Comparison of ENCODE assay signal across 10 mouse cellular contexts in the genomic region with DNA sequence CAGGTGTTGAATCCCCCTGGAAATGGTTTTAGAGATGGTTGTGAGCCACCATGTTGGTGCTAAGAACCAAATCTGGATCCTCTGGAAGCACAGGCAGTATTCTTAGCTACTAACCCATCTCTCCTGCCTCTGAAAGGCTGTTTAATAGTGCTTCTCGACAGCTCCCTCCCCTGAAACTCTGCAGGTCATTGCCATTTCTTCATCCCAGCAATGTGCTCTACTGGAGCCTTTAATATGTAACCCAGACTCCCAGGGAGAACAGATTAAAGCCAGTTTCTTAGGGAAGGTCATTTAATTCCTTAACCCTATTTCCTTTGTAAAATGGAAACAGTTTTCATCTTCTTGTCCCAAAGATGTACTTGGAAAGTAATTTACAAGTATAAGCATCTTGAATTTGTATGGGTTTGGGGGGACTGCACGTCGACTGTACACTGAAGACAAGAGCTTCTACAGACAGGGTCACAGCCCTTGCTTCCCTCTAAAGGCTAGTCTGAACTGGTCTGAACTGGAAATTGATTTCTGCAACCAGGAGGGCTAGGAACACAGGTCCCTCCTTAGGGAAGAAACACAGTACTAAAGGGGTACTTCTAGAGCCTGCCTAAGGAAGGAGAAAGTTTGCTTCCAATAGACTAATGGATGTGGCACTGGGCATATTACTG. TPM values are rescaled to one million over a fixed set of nuclear protein-coding genes. Genes with fewer than 3 reads are reported as not detected.
DNase-seq lines count a peak whose midpoint lies in the region; ATAC-seq and TF ChIP-seq lines count a peak whose summit lies in the region.
"Had no signal": no experiment of that assay in that cellular context is flagged by ENCODE, and none has a peak within 500 bp of the region (broad histone marks: within the 10 kb centered on the region; RNA-seq: fewer than 3 reads in every experiment).

No protein-coding gene starts in this region.

- H3K4me1 ChIP-seq in kidney, adult 2 months (ENCODE audit: control insufficient read depth, insufficient read depth, low read length): peaks cover 37% of the 10 kb centered on the region
- peaks cover 46% of the 10 kb centered on the region for H3K4me1 ChIP-seq in kidney, embryonic 14.5 days (ENCODE audit: control insufficient read depth, insufficient read depth, low read length)
- H3K4me1 ChIP-seq in midbrain, embryonic 11.5 days (ENCODE audit: control insufficient read depth, insufficient read depth, low read length): peaks cover 46% of the 10 kb centered on the region
- H3K4me1 ChIP-seq in midbrain, postnatal 0 days (ENCODE audit: insufficient read depth, low read length): peaks cover 34% of the 10 kb centered on the region
- peaks cover 33% of the 10 kb centered on the region for H3K4me1 ChIP-seq in intestine, embryonic 14.5 days (replicated peaks; ENCODE audit: control insufficient read depth, insufficient read depth, low read length)
- peaks cover 51% of the 10 kb centered on the region for H3K4me1 ChIP-seq in stomach, embryonic 15.5 days

- no peak for TF ChIP-seq POLR2A in kidney, adult 2 months (IDR thresholded peaks at IDR 0.05; ENCODE audit: low read depth, low read length)

- H3K9ac ChIP-seq in kidney, embryonic 14.5 days (ENCODE audit: low read depth, low read length): no peak overlapping the region
- H3K9ac ChIP-seq in midbrain, embryonic 11.5 days (ENCODE audit: low read length): no peak overlapping the region
- H3K9ac ChIP-seq in midbrain, postnatal 0 days (replicated peaks; ENCODE audit: low read length, poor library complexity, severe bottlenecking): no peak overlapping the region
- H3K9ac ChIP-seq in intestine, embryonic 14.5 days (ENCODE audit: low read length): no peak overlapping the region
- no peak overlapping the region for H3K9ac ChIP-seq in stomach, embryonic 15.5 days
- H3K9ac ChIP-seq: embryonic facial prominence, embryonic 12.5 days had no signal

- H3K4me3 ChIP-seq in kidney, adult 2 months (ENCODE audit: insufficient read depth, low read depth, low read length): no peak overlapping the region
- no peak overlapping the region for H3K4me3 ChIP-seq in kidney, embryonic 14.5 days (ENCODE audit: low read length)
- H3K4me3 ChIP-seq in midbrain, embryonic 11.5 days (ENCODE audit: low read depth, low read length): no peak overlapping the region
- no peak overlapping the region for H3K4me3 ChIP-seq in midbrain, postnatal 0 days (ENCODE audit: low read depth, low read length)
- no peak overlapping the region for H3K4me3 ChIP-seq in intestine, embryonic 14.5 days (ENCODE audit: low read depth, low read length)
- no peak overlapping the region for H3K4me3 ChIP-seq in stomach, embryonic 15.5 days (replicated peaks)

- no peak for TF ChIP-seq CTCF in kidney, adult 2 months (conservative IDR thresholded peaks at IDR 0.05; ENCODE audit: insufficient read depth, insufficient read length, low read depth, low read length)
- TF ChIP-seq CTCF in midbrain, postnatal 0 days (IDR thresholded peaks at IDR 0.05): no peak

- WGBS in kidney, adult 2 months: 34% methylated on average over 3 of the region's 3 CpGs
- WGBS in kidney, embryonic 14.5 days: 70% methylated on average over 3 of the region's 3 CpGs
- 81% methylated on average over 3 of the region's 3 CpGs for WGBS in midbrain, embryonic 11.5 days
- WGBS in midbrain, postnatal 0 days: 59% methylated on average over 3 of the region's 3 CpGs
- 67% methylated on average over 3 of the region's 3 CpGs for WGBS in intestine, embryonic 14.5 days
- WGBS in stomach, embryonic 15.5 days: 61% methylated on average over 3 of the region's 3 CpGs

- H3K27me3 ChIP-seq in kidney, adult 2 months (replicated peaks; ENCODE audit: control insufficient read depth, insufficient read depth, low read length): no peaks in the 10 kb centered on the region
- H3K27me3 ChIP-seq in kidney, embryonic 14.5 days (ENCODE audit: control insufficient read depth, insufficient read depth, low read length): peaks cover 36% of the 10 kb centered on the region
- H3K27me3 ChIP-seq in midbrain, embryonic 11.5 days (ENCODE audit: control insufficient read depth, insufficient read depth, low read length): peaks cover 27% of the 10 kb centered on the region
- peaks cover 11% of the 10 kb centered on the region for H3K27me3 ChIP-seq in midbrain, postnatal 0 days (ENCODE audit: insufficient read depth, low read length)
- H3K27me3 ChIP-seq in intestine, embryonic 14.5 days (replicated peaks; ENCODE audit: control insufficient read depth, insufficient read depth, low read length): peaks cover 29% of the 10 kb centered on the region
- H3K27me3 ChIP-seq in stomach, embryonic 15.5 days (replicated peaks): peaks cover 13% of the 10 kb centered on the region

- peak overlapping the region; percentile 92 for H3K27ac ChIP-seq in kidney, adult 2 months (ENCODE audit: insufficient read depth, low read depth, low read length)
- H3K27ac ChIP-seq in kidney, embryonic 14.5 days (ENCODE audit: low read depth, low read length): no peak overlapping the region; the same call in 1 of the 2 replicates
- H3K27ac ChIP-seq in midbrain, embryonic 11.5 days (ENCODE audit: low read depth, low read length): no peak overlapping the region
- H3K27ac ChIP-seq in midbrain, postnatal 0 days (ENCODE audit: low read depth, low read length): no peak overlapping the region
- H3K27ac ChIP-seq in intestine, embryonic 14.5 days (ENCODE audit: low read depth): peak overlapping the region; percentile 2; the same call in 1 of the 2 replicates
- peak overlapping the region; percentile 81 for H3K27ac ChIP-seq in stomach, embryonic 15.5 days
- H3K27ac ChIP-seq: limb, embryonic 13.5 days had no signal

- H3K36me3 ChIP-seq in kidney, adult 2 months (ENCODE audit: control insufficient read depth, insufficient read depth, low read length): no peaks in the 10 kb centered on the region
- peaks cover 12% of the 10 kb centered on the region; the same call in 1 of the 2 replicates for H3K36me3 ChIP-seq in kidney, embryonic 14.5 days (ENCODE audit: control insufficient read depth, insufficient read depth, low read length)
- no peaks in the 10 kb centered on the region for H3K36me3 ChIP-seq in midbrain, embryonic 11.5 days (ENCODE audit: control insufficient read depth, insufficient read depth, low read length)
- no peaks in the 10 kb centered on the region; the same call in 1 of the 2 replicates for H3K36me3 ChIP-seq in midbrain, postnatal 0 days (ENCODE audit: insufficient read depth, low read length)
- peaks cover 10% of the 10 kb centered on the region for H3K36me3 ChIP-seq in intestine, embryonic 14.5 days (ENCODE audit: control insufficient read depth, insufficient read depth, low read length)
- 0 out of 2 replicates have a peak, but pooled peaks cover 3% of the 10 kb centered on the region for H3K36me3 ChIP-seq in stomach, embryonic 15.5 days

- DNase-seq in kidney, adult 2 months: peak; percentile 76
- DNase-seq in midbrain, embryonic 11.5 days (ENCODE audit: low spot score, missing footprints): peak; percentile 87
- DNase-seq in midbrain, postnatal 0 days (ENCODE audit: low spot score): no peak
- DNase-seq in intestine, embryonic 14.5 days (ENCODE audit: low spot score): no peak
- DNase-seq in right cerebral cortex, postnatal 25 days: no peak

- H3K9me3 ChIP-seq in kidney, embryonic 14.5 days (ENCODE audit: control insufficient read depth, low read length): no peaks in the 10 kb centered on the region
- H3K9me3 ChIP-seq in midbrain, embryonic 11.5 days (ENCODE audit: control insufficient read depth, low read length): no peaks in the 10 kb centered on the region
- H3K9me3 ChIP-seq in midbrain, postnatal 0 days (ENCODE audit: low read length): no peaks in the 10 kb centered on the region
- no peaks in the 10 kb centered on the region for H3K9me3 ChIP-seq in intestine, embryonic 14.5 days (ENCODE audit: control insufficient read depth, low read length)
- no peaks in the 10 kb centered on the region for H3K9me3 ChIP-seq in stomach, embryonic 15.5 days
- H3K9me3 ChIP-seq: embryonic facial prominence, embryonic 12.5 days; limb, embryonic 13.5 days; megakaryocyte, embryonic 14.5 days had no signal

- ATAC-seq in kidney, embryonic 14.5 days (ENCODE audit: low FRiP score, low TSS enrichment): no peak
- ATAC-seq in midbrain, embryonic 11.5 days (ENCODE audit: low FRiP score): no peak
- no peak for ATAC-seq in midbrain, postnatal 0 days (ENCODE audit: low FRiP score)
- no peak for ATAC-seq in intestine, embryonic 14.5 days (replicated peaks; ENCODE audit: low FRiP score, low TSS enrichment, low read depth)
- ATAC-seq in stomach, embryonic 15.5 days (ENCODE audit: insufficient read depth, low FRiP score, low read depth): no peak

- H3K4me2 ChIP-seq in kidney, embryonic 14.5 days (replicated peaks; ENCODE audit: low read depth, low read length): no peak overlapping the region
- no peak overlapping the region for H3K4me2 ChIP-seq in midbrain, embryonic 11.5 days
- no peak overlapping the region for H3K4me2 ChIP-seq in midbrain, postnatal 0 days (ENCODE audit: low read depth, low read length, poor library complexity, severe bottlenecking)
- peak overlapping the region; percentile 22; the same call in 1 of the 2 replicates for H3K4me2 ChIP-seq in intestine, embryonic 14.5 days (ENCODE audit: low read length)
- peak overlapping the region; percentile 76; the same call in 1 of the 2 replicates for H3K4me2 ChIP-seq in stomach, embryonic 15.5 days

RNA-seq across cellular contexts. Expression of a gene that starts 4.5 kb away (rescaled TPM):
- polyA plus RNA-seq in kidney, adult 2 months (2012; rRNA removed): 95.3 and 105 TPM in 2 replicates
- polyA plus RNA-seq in kidney, embryonic 14.5 days (2014; fragmentation: Nextera tagmentation; extraction: Ambion mirVana): 6.9 and 8.0 TPM in 2 replicates
- 8.7 and 9.5 TPM in 2 replicates for polyA plus RNA-seq in midbrain, embryonic 11.5 days (2014; fragmentation: Nextera tagmentation; extraction: Ambion mirVana)
- 98.2 and 103 TPM in 2 replicates for total RNA-seq in midbrain, postnatal 0 days (2014; rRNA removed)
- 11.7 and 13.1 TPM in 2 replicates for polyA plus RNA-seq in midbrain, postnatal 0 days (2015; fragmentation: Nextera tagmentation; extraction: Ambion mirVana)
- 8.8 and 9.5 TPM in 2 replicates for polyA plus RNA-seq in intestine, embryonic 14.5 days (2014; fragmentation: Nextera tagmentation; extraction: Ambion mirVana)
- polyA plus RNA-seq in stomach, embryonic 15.5 days (2015; fragmentation: Nextera tagmentation; extraction: Ambion mirVana): 15.4 and 16.4 TPM in 2 replicates

RNA-seq across cellular contexts. Expression of a gene that starts 11.3 kb away (rescaled TPM):
- 12.9 TPM in 2 replicates for polyA plus RNA-seq in kidney, adult 2 months (2012; rRNA removed)
- 41.5 and 55.7 TPM in 2 replicates for polyA plus RNA-seq in kidney, embryonic 14.5 days (2014; fragmentation: Nextera tagmentation; extraction: Ambion mirVana)
- polyA plus RNA-seq in midbrain, embryonic 11.5 days (2014; fragmentation: Nextera tagmentation; extraction: Ambion mirVana): 122 and 130 TPM in 2 replicates
- total RNA-seq in midbrain, postnatal 0 days (2014; rRNA removed): 10.0 and 13.1 TPM in 2 replicates
- polyA plus RNA-seq in midbrain, postnatal 0 days (2015; fragmentation: Nextera tagmentation; extraction: Ambion mirVana): 14.0 and 15.1 TPM in 2 replicates
- polyA plus RNA-seq in intestine, embryonic 14.5 days (2014; fragmentation: Nextera tagmentation; extraction: Ambion mirVana): 51.8 and 61.0 TPM in 2 replicates
- polyA plus RNA-seq in stomach, embryonic 15.5 days (2015; fragmentation: Nextera tagmentation; extraction: Ambion mirVana): 57.6 and 62.6 TPM in 2 replicates

RNA-seq across cellular contexts. Expression of a gene that starts 11.7 kb away (rescaled TPM):
- polyA plus RNA-seq in kidney, adult 2 months (2012; rRNA removed): 4.6 and 5.2 TPM in 2 replicates
- polyA plus RNA-seq in kidney, embryonic 14.5 days (2014; fragmentation: Nextera tagmentation; extraction: Ambion mirVana): 3.4 and 5.1 TPM in 2 replicates
- 6.3 and 7.1 TPM in 2 replicates for polyA plus RNA-seq in midbrain, embryonic 11.5 days (2014; fragmentation: Nextera tagmentation; extraction: Ambion mirVana)
- total RNA-seq in midbrain, postnatal 0 days (2014; rRNA removed): 19.3 and 27.5 TPM in 2 replicates
- 9.5 and 10.2 TPM in 2 replicates for polyA plus RNA-seq in midbrain, postnatal 0 days (2015; fragmentation: Nextera tagmentation; extraction: Ambion mirVana)
- 5.8 and 6.4 TPM in 2 replicates for polyA plus RNA-seq in intestine, embryonic 14.5 days (2014; fragmentation: Nextera tagmentation; extraction: Ambion mirVana)
- polyA plus RNA-seq in stomach, embryonic 15.5 days (2015; fragmentation: Nextera tagmentation; extraction: Ambion mirVana): 5.7 TPM in 2 replicates

RNA-seq across cellular contexts. Expression of a gene that starts 15.5 kb away (rescaled TPM):
- 107 and 112 TPM in 2 replicates for polyA plus RNA-seq in kidney, adult 2 months (2012; rRNA removed)
- 99.3 and 101 TPM in 2 replicates for polyA plus RNA-seq in kidney, embryonic 14.5 days (2014; fragmentation: Nextera tagmentation; extraction: Ambion mirVana)
- polyA plus RNA-seq in midbrain, embryonic 11.5 days (2014; fragmentation: Nextera tagmentation; extraction: Ambion mirVana): 112 and 122 TPM in 2 replicates
- 44.8 and 89.5 TPM in 2 replicates for total RNA-seq in midbrain, postnatal 0 days (2014; rRNA removed)
- 59.1 and 60.4 TPM in 2 replicates for polyA plus RNA-seq in midbrain, postnatal 0 days (2015; fragmentation: Nextera tagmentation; extraction: Ambion mirVana)
- 91.4 and 93.1 TPM in 2 replicates for polyA plus RNA-seq in intestine, embryonic 14.5 days (2014; fragmentation: Nextera tagmentation; extraction: Ambion mirVana)
- 74.2 and 75.0 TPM in 2 replicates for polyA plus RNA-seq in stomach, embryonic 15.5 days (2015; fragmentation: Nextera tagmentation; extraction: Ambion mirVana)

RNA-seq across cellular contexts. Expression of a gene that starts 31.5 kb away (rescaled TPM):
- 48.5 and 51.6 TPM in 2 replicates for polyA plus RNA-seq in kidney, adult 2 months (2012; rRNA removed)
- polyA plus RNA-seq in kidney, embryonic 14.5 days (2014; fragmentation: Nextera tagmentation; extraction: Ambion mirVana): 22.2 and 23.7 TPM in 2 replicates
- polyA plus RNA-seq in midbrain, embryonic 11.5 days (2014; fragmentation: Nextera tagmentation; extraction: Ambion mirVana): 26.6 and 29.4 TPM in 2 replicates
- 36.5 and 40.1 TPM in 2 replicates for total RNA-seq in midbrain, postnatal 0 days (2014; rRNA removed)
- 35.5 and 36.7 TPM in 2 replicates for polyA plus RNA-seq in midbrain, postnatal 0 days (2015; fragmentation: Nextera tagmentation; extraction: Ambion mirVana)
- 23.4 and 23.8 TPM in 2 replicates for polyA plus RNA-seq in intestine, embryonic 14.5 days (2014; fragmentation: Nextera tagmentation; extraction: Ambion mirVana)
- 23.2 and 23.7 TPM in 2 replicates for polyA plus RNA-seq in stomach, embryonic 15.5 days (2015; fragmentation: Nextera tagmentation; extraction: Ambion mirVana)

Comparison
In these comparisons a context has a peak if more than half of its experiments do, and no peak if none do; other contexts are left out.
1. DNase-seq: peak in kidney, adult 2 months (single experiment) and midbrain, embryonic 11.5 days (single experiment); none in midbrain, postnatal 0 days (single experiment), intestine, embryonic 14.5 days (single experiment) and right cerebral cortex, postnatal 25 days (single experiment).
2. H3K27ac ChIP-seq: peak in kidney, adult 2 months (single experiment), intestine, embryonic 14.5 days (single experiment) and stomach, embryonic 15.5 days (single experiment); none in kidney, embryonic 14.5 days (single experiment), midbrain, embryonic 11.5 days (single experiment) and midbrain, postnatal 0 days (single experiment).
3. H3K4me2 ChIP-seq: peak in intestine, embryonic 14.5 days (single experiment) and stomach, embryonic 15.5 days (single experiment); none in kidney, embryonic 14.5 days (single experiment), midbrain, embryonic 11.5 days (single experiment) and midbrain, postnatal 0 days (single experiment).